Mouse (Mus musculus): Measurements from ENCODE around the gene Jazf1. TPM values are rescaled to one million over a fixed set of nuclear protein-coding genes. Genes with fewer than 3 reads are reported as not detected.

Jazf1 gene
- polyA plus RNA-seq, 1 experiment from 2014 or later = 59.3 TPM

DNA sequence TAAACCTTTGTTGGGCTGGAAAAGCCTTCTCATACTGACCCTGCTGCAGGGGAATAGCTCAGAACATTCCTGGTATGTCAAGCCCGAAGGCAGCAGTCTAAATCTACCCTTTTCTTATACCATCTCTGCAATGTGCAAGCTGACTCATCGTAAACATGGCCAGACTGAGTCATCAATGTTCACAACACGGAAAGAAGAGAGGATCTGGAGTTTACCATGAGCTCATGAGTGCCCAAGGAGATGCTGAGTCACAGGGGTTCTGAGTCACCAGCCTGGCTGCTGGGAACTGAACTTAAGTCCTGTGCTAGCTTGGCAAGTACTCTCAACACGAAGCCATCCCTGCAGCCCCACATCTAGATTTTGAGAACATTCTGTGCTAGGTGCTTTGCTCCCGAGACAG is 242.9 kb downstream of the Jazf1 start:
- ATAC-seq = no peak; the same call in 1 of the 2 replicates
- no peak overlapping the region for H3K9ac ChIP-seq (ENCODE audit: low read depth, low read length)
- no peaks in the 10 kb centered on the region for H3K36me3 ChIP-seq (ENCODE audit: control insufficient read depth, insufficient read depth, low read length)
- no peaks in the 10 kb centered on the region for H3K9me3 ChIP-seq (replicated peaks; ENCODE audit: control insufficient read depth, low read length, poor library complexity, severe bottlenecking)
- no peak overlapping the region for H3K4me2 ChIP-seq (ENCODE audit: low read length)
- no peaks in the 10 kb centered on the region for H3K27me3 ChIP-seq (ENCODE audit: control insufficient read depth, insufficient read depth, low read depth, low read length)
- no peak overlapping the region for H3K4me3 ChIP-seq (ENCODE audit: low read depth, low read length)
- no peak overlapping the region for H3K27ac ChIP-seq (ENCODE audit: low read length)
- H3K4me1 ChIP-seq (ENCODE audit: control insufficient read depth, insufficient read depth, low read length) = 0 out of 2 replicates have a peak, but pooled peaks cover 2% of the 10 kb centered on the region
- 83% methylated on average over 5 of the region's 5 CpGs for WGBS

DNA sequence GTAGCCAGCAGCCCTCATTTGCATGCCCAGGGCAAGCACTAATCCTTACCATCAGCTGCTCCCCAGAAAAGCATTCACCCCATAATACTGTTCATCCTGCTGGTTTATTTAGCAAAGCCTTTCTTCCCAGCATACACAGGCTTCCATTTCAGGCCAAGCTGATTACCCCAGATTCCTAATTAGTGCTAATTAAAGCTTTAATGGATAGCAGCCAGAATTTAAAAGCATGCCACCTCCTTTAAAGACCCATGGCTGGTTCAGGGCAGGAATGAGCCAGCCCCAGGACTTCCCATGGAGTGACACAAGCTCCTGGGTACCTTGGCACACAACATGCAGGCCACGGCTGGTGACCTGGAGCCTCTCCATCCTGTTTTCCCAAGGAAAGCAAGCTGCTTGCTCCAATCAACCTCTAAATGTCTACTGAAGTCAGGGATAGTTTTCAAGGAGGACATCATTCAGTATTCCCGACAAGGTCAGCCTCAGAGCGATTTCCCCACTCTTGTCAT is 243.4 kb downstream of the Jazf1 start:
- 69% methylated on average over 3 of the region's 3 CpGs for WGBS
- no peaks in the 10 kb centered on the region for H3K9me3 ChIP-seq (replicated peaks; ENCODE audit: control insufficient read depth, low read length, poor library complexity, severe bottlenecking)
- peak overlapping the region; percentile 38 for H3K27ac ChIP-seq (ENCODE audit: low read length)
- no peak overlapping the region for H3K9ac ChIP-seq (ENCODE audit: low read depth, low read length)
- H3K4me3 ChIP-seq (ENCODE audit: low read depth, low read length) = no peak overlapping the region
- no peaks in the 10 kb centered on the region for H3K27me3 ChIP-seq (ENCODE audit: control insufficient read depth, insufficient read depth, low read depth, low read length)
- H3K4me1 ChIP-seq (ENCODE audit: control insufficient read depth, insufficient read depth, low read length) = peaks cover 2% of the 10 kb centered on the region; the same call in 1 of the 2 replicates
- H3K4me2 ChIP-seq (ENCODE audit: low read length) = no peak overlapping the region
- ATAC-seq = peak; percentile 78
- no peaks in the 10 kb centered on the region for H3K36me3 ChIP-seq (ENCODE audit: control insufficient read depth, insufficient read depth, low read length)

DNA sequence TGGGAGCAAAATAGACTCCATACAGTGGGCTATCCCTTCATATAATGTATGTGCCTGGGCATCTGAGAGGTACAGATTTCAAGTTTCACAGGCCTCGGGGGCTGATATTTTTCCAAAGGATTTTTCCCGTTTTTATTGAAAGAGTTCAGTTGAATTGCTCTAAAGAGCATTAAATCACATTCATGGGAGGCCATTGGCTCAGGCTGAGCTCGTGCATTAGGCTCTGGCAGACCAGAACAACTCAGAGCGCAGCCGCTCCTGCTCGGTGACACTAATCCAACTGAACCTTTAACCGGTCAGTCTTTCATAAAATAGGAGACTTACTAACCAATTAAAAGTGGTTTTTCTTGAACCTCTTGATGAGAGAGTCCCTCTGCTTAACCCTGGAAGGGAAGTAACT is 245.4 kb downstream of the Jazf1 start:
- Histone ChIP-seq H3K27ac (ENCODE audit: low read length) (no peak overlapping the region), H3K4me3 (ENCODE audit: low read depth, low read length) (no peak overlapping the region), H3K36me3 (ENCODE audit: control insufficient read depth, insufficient read depth, low read length) (no peaks in the 10 kb centered on the region), H3K9ac (ENCODE audit: low read depth, low read length) (no peak overlapping the region), H3K27me3 (ENCODE audit: control insufficient read depth, insufficient read depth, low read depth, low read length) (no peaks in the 10 kb centered on the region), H3K4me1 (ENCODE audit: control insufficient read depth, insufficient read depth, low read length) (peaks cover 2% of the 10 kb centered on the region; the same call in 1 of the 2 replicates), H3K4me2 (ENCODE audit: low read length) (no peak overlapping the region), H3K9me3 (replicated peaks; ENCODE audit: control insufficient read depth, low read length, poor library complexity, severe bottlenecking) (no peaks in the 10 kb centered on the region)
- WGBS = 15% methylated on average over 7 of the region's 7 CpGs
- ATAC-seq = no peak

DNA sequence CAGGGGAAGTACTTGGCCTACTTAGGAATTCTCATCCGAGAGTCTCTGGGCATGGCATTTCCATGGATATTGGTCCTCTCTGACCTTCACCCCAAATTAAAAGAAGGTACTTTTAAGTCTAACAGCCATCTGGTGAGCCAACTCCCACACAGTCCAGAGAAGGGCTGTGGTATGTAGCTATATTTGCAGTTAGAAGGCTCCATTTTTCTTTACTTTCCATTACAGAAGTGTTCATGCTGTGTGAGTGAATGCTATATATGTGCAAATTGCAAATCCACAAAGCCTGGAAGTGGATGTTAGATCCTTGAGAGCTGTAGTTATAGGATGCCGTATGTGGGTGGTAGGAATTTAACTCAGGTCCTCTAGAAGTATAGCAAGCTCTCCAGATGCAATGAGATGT is 245.8 kb downstream of the Jazf1 start:
- H3K27ac ChIP-seq (ENCODE audit: low read length) = no peak overlapping the region

DNA sequence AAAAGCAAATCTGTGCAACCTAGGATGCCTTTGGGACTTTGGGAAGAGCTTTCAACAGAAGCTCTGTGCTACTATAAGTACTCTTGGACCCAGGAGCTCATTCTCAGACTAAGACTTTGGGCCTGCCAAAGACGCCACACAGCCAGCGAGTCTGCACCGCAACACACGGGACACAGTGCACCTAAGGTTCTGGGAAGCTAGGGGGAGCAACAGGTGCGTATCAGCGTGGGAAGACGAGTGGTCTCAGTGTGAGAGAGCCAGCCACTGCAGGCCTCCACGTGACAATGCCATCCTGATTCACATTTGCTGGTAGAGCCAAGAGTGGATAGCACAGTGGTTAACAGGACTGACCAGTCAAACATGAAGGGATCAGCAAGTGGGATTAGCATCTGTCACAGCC is 249.1 kb downstream of the Jazf1 start:
- Histone ChIP-seq H3K36me3 (ENCODE audit: control insufficient read depth, insufficient read depth, low read length) (no peaks in the 10 kb centered on the region), H3K27ac (ENCODE audit: low read length) (no peak overlapping the region), H3K4me2 (ENCODE audit: low read length) (no peak overlapping the region), H3K27me3 (ENCODE audit: control insufficient read depth, insufficient read depth, low read depth, low read length) (no peaks in the 10 kb centered on the region), H3K9me3 (replicated peaks; ENCODE audit: control insufficient read depth, low read length, poor library complexity, severe bottlenecking) (no peaks in the 10 kb centered on the region), H3K4me1 (ENCODE audit: control insufficient read depth, insufficient read depth, low read length) (peaks cover 2% of the 10 kb centered on the region; the same call in 1 of the 2 replicates), H3K9ac (ENCODE audit: low read depth, low read length) (no peak overlapping the region), H3K4me3 (ENCODE audit: low read depth, low read length) (no peak overlapping the region)
- 71% methylated on average over 8 of the region's 8 CpGs for WGBS
- ATAC-seq = no peak

More for the DNA sequence above, 245.8 kb downstream of the Jazf1 start:
- H3K4me3 ChIP-seq (ENCODE audit: low read depth, low read length) = no peak overlapping the region
- no peak overlapping the region for H3K4me2 ChIP-seq (ENCODE audit: low read length)
- H3K9ac ChIP-seq (ENCODE audit: low read depth, low read length) = no peak overlapping the region
- H3K9me3 ChIP-seq (replicated peaks; ENCODE audit: control insufficient read depth, low read length, poor library complexity, severe bottlenecking) = no peaks in the 10 kb centered on the region
- no peak for ATAC-seq
- peaks cover 2% of the 10 kb centered on the region; the same call in 1 of the 2 replicates for H3K4me1 ChIP-seq (ENCODE audit: control insufficient read depth, insufficient read depth, low read length)
- H3K36me3 ChIP-seq (ENCODE audit: control insufficient read depth, insufficient read depth, low read length) = no peaks in the 10 kb centered on the region
- no peaks in the 10 kb centered on the region for H3K27me3 ChIP-seq (ENCODE audit: control insufficient read depth, insufficient read depth, low read depth, low read length)
- 68% methylated on average over 2 of the region's 2 CpGs for WGBS

DNA sequence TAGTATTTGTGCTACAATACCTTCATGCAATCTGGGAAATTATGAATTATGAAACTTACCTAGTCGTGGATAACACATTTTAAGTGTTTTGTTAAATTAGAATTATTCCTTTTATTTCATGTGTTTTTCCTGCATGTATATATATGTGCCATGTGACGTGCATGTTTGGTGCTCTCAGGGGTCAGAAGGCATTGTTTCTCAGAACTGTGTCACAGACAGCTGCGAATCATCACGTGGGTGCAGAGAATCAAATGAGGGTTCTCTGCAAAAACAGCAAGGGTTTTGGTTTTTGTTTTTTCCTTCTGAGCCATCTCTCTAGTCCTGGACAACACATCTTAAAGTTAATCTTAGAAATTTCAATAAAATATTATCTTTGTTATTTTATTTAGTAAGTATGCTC is 250.4 kb downstream of the Jazf1 start:
- no peaks in the 10 kb centered on the region for H3K36me3 ChIP-seq (ENCODE audit: control insufficient read depth, insufficient read depth, low read length)
- no peak overlapping the region for H3K4me2 ChIP-seq (ENCODE audit: low read length)
- H3K27ac ChIP-seq (ENCODE audit: low read length) = no peak overlapping the region
- no peaks in the 10 kb centered on the region for H3K27me3 ChIP-seq (ENCODE audit: control insufficient read depth, insufficient read depth, low read depth, low read length)
- H3K9me3 ChIP-seq (replicated peaks; ENCODE audit: control insufficient read depth, low read length, poor library complexity, severe bottlenecking) = no peaks in the 10 kb centered on the region
- no peak overlapping the region for H3K4me3 ChIP-seq (ENCODE audit: low read depth, low read length)
- H3K4me1 ChIP-seq (ENCODE audit: control insufficient read depth, insufficient read depth, low read length) = no peaks in the 10 kb centered on the region; the same call in 1 of the 2 replicates
- 91% methylated on average over 4 of the region's 4 CpGs for WGBS
- no peak for ATAC-seq
- H3K9ac ChIP-seq (ENCODE audit: low read depth, low read length) = no peak overlapping the region

DNA sequence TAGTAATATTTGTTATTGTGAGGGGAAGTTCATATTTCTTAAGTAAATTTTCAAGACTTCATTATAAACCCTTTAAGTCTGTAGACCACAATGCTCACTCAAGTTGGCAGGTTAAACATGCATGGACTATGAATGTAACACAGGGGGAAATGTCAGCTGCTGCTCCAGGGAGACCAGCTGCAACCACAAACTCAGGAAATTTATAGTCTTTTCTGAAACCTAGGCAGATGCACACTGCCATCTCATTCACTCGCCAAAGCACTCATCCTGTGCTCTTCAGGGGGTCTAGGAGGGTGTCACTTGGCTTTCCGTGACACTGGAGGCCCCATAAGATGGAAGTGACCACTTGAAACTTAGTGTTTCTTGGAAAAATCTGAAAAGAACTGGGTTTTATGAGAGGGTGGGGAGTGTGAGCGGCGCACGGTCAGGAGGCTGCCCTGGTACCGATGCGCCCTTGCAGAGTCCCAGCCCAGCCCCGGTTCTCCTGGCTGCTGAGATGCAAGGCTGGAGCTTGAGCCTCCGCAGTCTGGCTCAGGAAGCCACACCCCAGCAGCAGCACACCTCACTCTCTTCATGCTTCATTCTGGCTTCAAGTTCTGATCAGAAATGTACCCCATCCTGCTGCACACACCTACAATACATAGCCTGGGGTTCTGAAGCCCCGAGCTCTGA is 251.1 kb downstream of the Jazf1 start:
- no peak overlapping the region for H3K27ac ChIP-seq (ENCODE audit: low read length)
- no peak for ATAC-seq
- peak overlapping the region; percentile 16; the same call in 1 of the 2 replicates for H3K9ac ChIP-seq (ENCODE audit: low read depth, low read length)

DNA sequence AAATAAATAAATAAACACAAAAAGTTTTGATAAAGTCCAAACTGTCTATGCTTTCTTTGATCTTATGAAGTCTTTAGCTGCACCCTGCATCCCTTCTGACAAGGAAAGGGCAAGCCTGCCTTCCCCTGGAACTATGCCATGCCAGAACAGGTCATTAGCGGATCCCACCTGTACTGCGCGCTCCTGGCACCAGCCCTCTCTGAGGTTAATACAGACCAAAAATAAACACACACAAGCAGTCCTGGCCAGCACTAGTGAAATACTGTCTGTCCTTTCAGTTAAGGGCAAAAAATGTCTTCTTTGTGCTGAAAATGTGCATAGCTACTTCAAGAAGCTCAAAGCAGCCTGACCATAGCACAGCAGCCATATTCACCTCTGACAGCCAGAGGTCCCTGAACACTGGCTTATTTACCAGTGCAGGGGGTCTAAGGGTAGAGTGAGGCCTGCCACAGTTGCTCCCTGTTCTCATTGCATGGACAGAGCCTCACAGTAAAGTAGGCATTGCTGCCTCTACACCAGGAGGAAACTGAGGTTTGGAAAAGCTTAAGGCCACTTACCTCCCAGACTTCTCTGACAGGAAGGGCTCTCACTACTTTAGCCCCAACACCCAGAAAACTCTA is 263.1 kb downstream of the Jazf1 start:
- Histone ChIP-seq H3K4me2 (ENCODE audit: low read length) (no peak overlapping the region), H3K4me3 (ENCODE audit: low read depth, low read length) (no peak overlapping the region), H3K27me3 (ENCODE audit: control insufficient read depth, insufficient read depth, low read depth, low read length) (no peaks in the 10 kb centered on the region), H3K36me3 (ENCODE audit: control insufficient read depth, insufficient read depth, low read length) (no peaks in the 10 kb centered on the region), H3K27ac (ENCODE audit: low read length) (no peak overlapping the region), H3K9me3 (replicated peaks; ENCODE audit: control insufficient read depth, low read length, poor library complexity, severe bottlenecking) (no peaks in the 10 kb centered on the region), H3K4me1 (ENCODE audit: control insufficient read depth, insufficient read depth, low read length) (no peaks in the 10 kb centered on the region), H3K9ac (ENCODE audit: low read depth, low read length) (no peak overlapping the region)
- WGBS = 97% methylated on average over 3 of the region's 3 CpGs
- no peak for ATAC-seq

More for the DNA sequence above, 251.1 kb downstream of the Jazf1 start:
- no peaks in the 10 kb centered on the region; the same call in 1 of the 2 replicates for H3K4me1 ChIP-seq (ENCODE audit: control insufficient read depth, insufficient read depth, low read length)
- WGBS = 87% methylated on average over 10 of the region's 10 CpGs
- no peaks in the 10 kb centered on the region for H3K27me3 ChIP-seq (ENCODE audit: control insufficient read depth, insufficient read depth, low read depth, low read length)
- H3K4me2 ChIP-seq (ENCODE audit: low read length) = no peak overlapping the region
- no peak overlapping the region for H3K4me3 ChIP-seq (ENCODE audit: low read depth, low read length)
- no peaks in the 10 kb centered on the region for H3K9me3 ChIP-seq (replicated peaks; ENCODE audit: control insufficient read depth, low read length, poor library complexity, severe bottlenecking)
- no peaks in the 10 kb centered on the region for H3K36me3 ChIP-seq (ENCODE audit: control insufficient read depth, insufficient read depth, low read length)

DNA sequence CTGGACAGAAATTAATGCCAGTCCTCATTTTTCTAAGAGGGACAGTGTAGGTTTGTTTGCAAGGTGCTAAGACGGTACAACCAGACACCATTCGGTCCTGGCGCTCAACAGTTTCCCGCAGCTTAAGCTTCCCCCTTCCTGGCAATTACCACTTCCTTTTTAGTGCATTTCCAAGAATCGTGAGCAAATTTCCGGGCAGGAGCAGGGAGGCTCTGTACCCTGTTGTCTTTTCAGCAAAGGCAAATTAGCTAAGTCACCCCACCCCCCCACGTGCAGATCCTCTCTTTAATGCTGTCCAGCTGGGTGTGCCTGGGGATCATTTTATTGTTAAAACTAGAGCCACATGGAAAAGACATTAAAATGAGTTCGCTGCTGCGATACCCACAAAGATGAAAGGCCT is 266.2 kb downstream of the Jazf1 start:
- H3K9ac ChIP-seq (ENCODE audit: low read depth, low read length) = no peak overlapping the region
- no peaks in the 10 kb centered on the region for H3K36me3 ChIP-seq (ENCODE audit: control insufficient read depth, insufficient read depth, low read length)
- no peak for ATAC-seq
- no peaks in the 10 kb centered on the region for H3K27me3 ChIP-seq (ENCODE audit: control insufficient read depth, insufficient read depth, low read depth, low read length)
- no peaks in the 10 kb centered on the region for H3K9me3 ChIP-seq (replicated peaks; ENCODE audit: control insufficient read depth, low read length, poor library complexity, severe bottlenecking)
- H3K4me1 ChIP-seq (ENCODE audit: control insufficient read depth, insufficient read depth, low read length) = no peaks in the 10 kb centered on the region
- H3K4me3 ChIP-seq (ENCODE audit: low read depth, low read length) = no peak overlapping the region
- no peak overlapping the region for H3K27ac ChIP-seq (ENCODE audit: low read length)
- WGBS = 49% methylated on average over 9 of the region's 9 CpGs
- no peak overlapping the region for H3K4me2 ChIP-seq (ENCODE audit: low read length)
